Mouse (Mus musculus): ENCODE results near the gene Gm21454. TPM values are rescaled to one million over a fixed set of nuclear protein-coding genes. Genes with fewer than 3 reads are reported as not detected.
"Not testable (repeated sequence)": the region's sequence is repeated elsewhere in the genome, so short reads cannot be mapped to it uniquely, and the experiment has no call there.

Gm21454 gene
- total RNA-seq (2021) = not detected
- long read RNA-seq, experiment 1 = 0 reads
- long read RNA-seq, experiment 2 = 0 reads

DNA sequence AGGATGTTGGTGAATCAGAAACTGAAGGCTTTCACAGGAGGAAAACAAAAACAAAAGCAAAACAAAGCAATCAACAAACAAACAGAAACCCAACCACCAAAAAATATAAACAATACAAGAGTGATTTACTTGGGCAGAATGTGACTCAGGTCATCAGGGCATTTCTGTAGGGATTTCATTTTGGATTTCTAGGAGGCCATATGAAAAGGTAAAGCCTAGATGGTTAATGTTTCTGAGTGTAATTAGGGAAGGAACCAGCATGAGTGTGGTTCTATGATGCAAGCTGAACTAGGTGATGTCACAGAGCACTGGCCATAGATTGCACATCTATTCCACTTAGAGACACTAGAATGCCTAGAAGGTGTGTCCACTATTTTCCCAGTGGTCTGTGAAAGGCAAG lies at the start of gene Gm21454, which contains the start of gene Gm21440:
Gene Gm21454 (plus strand): TSS at position 352 of the 400 bp plus-strand sequence.
Gene Gm21440 (plus strand): TSS at position 301 of the 400 bp plus-strand sequence.
- DNase-seq (ENCODE audit: low spot score in 2 of 2) = not testable (repeated sequence)

DNA sequence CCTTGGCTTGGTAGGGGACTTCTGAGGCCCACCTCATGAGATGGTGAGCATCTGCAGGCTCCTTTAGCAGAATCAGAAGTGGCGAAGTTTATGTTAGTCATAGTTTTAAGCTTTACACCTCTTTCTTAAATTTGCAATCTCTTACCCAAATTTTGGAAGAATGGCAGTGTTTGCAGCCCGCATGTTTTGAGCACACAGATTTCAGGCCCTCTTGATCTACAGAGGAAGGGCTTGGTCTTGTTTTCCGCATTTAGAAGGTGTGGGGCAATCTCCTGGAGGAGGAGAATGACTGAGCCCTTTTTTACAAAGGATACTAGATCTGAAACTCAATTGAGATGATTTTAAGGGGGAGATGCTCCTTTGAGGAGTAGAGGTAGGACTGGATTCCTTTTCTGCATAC lies 28.4 kb upstream of the Gm21454 start, which contains the start of gene Gm21828:
Gene Gm21828 (minus strand): TSS at position 101 of the 400 bp plus-strand sequence.
- DNase-seq (ENCODE audit: low spot score in 2 of 2) = not testable (repeated sequence)

DNA sequence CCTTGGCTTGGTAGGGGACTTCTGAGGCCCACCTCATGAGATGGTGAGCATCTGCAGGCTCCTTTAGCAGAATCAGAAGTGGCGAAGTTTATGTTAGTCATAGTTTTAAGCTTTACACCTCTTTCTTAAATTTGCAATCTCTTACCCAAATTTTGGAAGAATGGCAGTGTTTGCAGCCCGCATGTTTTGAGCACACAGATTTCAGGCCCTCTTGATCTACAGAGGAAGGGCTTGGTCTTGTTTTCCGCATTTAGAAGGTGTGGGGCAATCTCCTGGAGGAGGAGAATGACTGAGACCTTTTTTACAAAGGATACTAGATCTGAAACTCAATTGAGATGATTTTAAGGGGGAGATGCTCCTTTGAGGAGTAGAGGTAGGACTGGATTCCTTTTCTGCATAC lies 96.7 kb downstream of the Gm21454 start, which contains the start of gene Gm21725:
Gene Gm21725 (minus strand): TSS at position 101 of the 400 bp plus-strand sequence.
- not testable (repeated sequence) for DNase-seq (ENCODE audit: low spot score in 2 of 2)

Other genes with a start within 250 kb of the Gm21454 start
- gene Gm20807, start 209.6 kb upstream of the Gm21454 start, total RNA-seq (2021) = not detected
- gene Gm21891, start 119.0 kb upstream of the Gm21454 start, total RNA-seq (2021) = not detected
- not detected for gene Gm21425, start 90.5 kb upstream of the Gm21454 start, total RNA-seq (2021)
- gene Gm21828, start 28.5 kb upstream of the Gm21454 start, total RNA-seq (2021) = not detected
- not detected for gene Gm21440, start 51 bp upstream of the Gm21454 start, total RNA-seq (2021)
- not detected for gene Gm21725, start 96.6 kb downstream of the Gm21454 start, total RNA-seq (2021)
- not detected for gene Gm21866, start 213.1 kb downstream of the Gm21454 start, total RNA-seq (2021)
- not detected for gene Gm20773, start 241.6 kb downstream of the Gm21454 start, total RNA-seq (2021)

Data from left cerebral cortex, adult 18-20 months (tissue).